Mouse (Mus musculus) hindbrain, postnatal 0 days (tissue): Measurements from ENCODE around the gene Ddah1. TPM values are rescaled to one million over a fixed set of nuclear protein-coding genes. Genes with fewer than 3 reads are reported as not detected.

Experiments used
- ATAC-seq: fragments of 200-750 bp; cut with Nextera tagmentation; 2 replicates; pipeline ENCODE4 v1.8.0; 2017; ENCODE audit warnings: mild to moderate bottlenecking, moderate TSS enrichment, moderate library complexity
- DNase-seq: peaks from one replicate; pipeline ENCODE4 v3.0.0-alpha.2; 2015; ENCODE audit warnings: low spot score
- H3K27ac ChIP-seq: fragments of 300-500 bp; sonication (generic); 2 replicates; pipeline ENCODE4 v1.5.1; 2014; ENCODE audit warnings: mild to moderate bottlenecking
- H3K27me3 ChIP-seq: fragments of 300-500 bp; sonication (generic); 2 replicates; pipeline ENCODE4 v1.6.1; 2014; ENCODE audit warnings: low read length, mixed read lengths; ENCODE audit not compliant: insufficient read depth
- H3K36me3 ChIP-seq: fragments of 300-500 bp; sonication (generic); 2 replicates; pipeline ENCODE4 v1.6.1; 2014; ENCODE audit warnings: low read length, mixed read lengths; ENCODE audit not compliant: insufficient read depth
- H3K4me1 ChIP-seq: fragments of 300-500 bp; sonication (generic); 2 replicates; pipeline ENCODE4 v1.6.1; 2014; ENCODE audit warnings: antibody characterized with exemption, low read length, mixed read lengths; ENCODE audit not compliant: insufficient read depth
- H3K4me2 ChIP-seq: fragments of 300-500 bp; sonication (generic); 2 replicates; pipeline ENCODE4 v1.6.1; 2014; ENCODE audit warnings: low read depth, mild to moderate bottlenecking, low read length, moderate library complexity, mixed read lengths
- H3K4me3 ChIP-seq: fragments of 300-500 bp; sonication (generic); 2 replicates; pipeline ENCODE4 v1.5.1; 2014; ENCODE audit warnings: low read length
- H3K9ac ChIP-seq: fragments of 300-500 bp; sonication (generic); replicated peaks from 2 replicates; pipeline ENCODE4 v1.6.1; 2014; ENCODE audit warnings: mild to moderate bottlenecking, low read length, moderate library complexity, mixed read lengths
- H3K9me3 ChIP-seq: fragments of 300-500 bp; sonication (generic); 2 replicates; pipeline ENCODE4 v1.6.1; 2016; ENCODE audit warnings: low read length, mixed read lengths
- CTCF ChIP-seq: IDR thresholded peaks from 2 replicates; pipeline ENCODE4 v1.5.1; 2016; ENCODE audit warnings: antibody characterized with exemption, control low read depth, low read depth
- WGBS: fragments of 180-500 bp; shearing (Covaris S2); extraction: QIAGEN DNeasy Blood & Tissue Kit; methylation state at CpG from one replicate; pipeline ENCODE4 v1.1.7; 2014; 5-methylcytosine and 5-hydroxymethylcytosine counted together
- polyA plus RNA-seq: library from polyadenylated mRNA; unstranded; fragments of >200 nt; fragmentation: Nextera tagmentation; extraction: Ambion mirVana; gene quantifications from 2 replicates; pipeline ENCODE4 v1.2.1, GENCODE M21; 2015
- total RNA-seq: library from RNA; depleted of rRNA; stranded (reverse); fragments of >200 nt; gene quantifications from 2 replicates; pipeline ENCODE4 v1.2.3, GENCODE M21; 2014

Gene Ddah1
- total and polyA plus RNA-seq, 2 experiments from 2014 or later: 125 to 170 TPM

DNA sequence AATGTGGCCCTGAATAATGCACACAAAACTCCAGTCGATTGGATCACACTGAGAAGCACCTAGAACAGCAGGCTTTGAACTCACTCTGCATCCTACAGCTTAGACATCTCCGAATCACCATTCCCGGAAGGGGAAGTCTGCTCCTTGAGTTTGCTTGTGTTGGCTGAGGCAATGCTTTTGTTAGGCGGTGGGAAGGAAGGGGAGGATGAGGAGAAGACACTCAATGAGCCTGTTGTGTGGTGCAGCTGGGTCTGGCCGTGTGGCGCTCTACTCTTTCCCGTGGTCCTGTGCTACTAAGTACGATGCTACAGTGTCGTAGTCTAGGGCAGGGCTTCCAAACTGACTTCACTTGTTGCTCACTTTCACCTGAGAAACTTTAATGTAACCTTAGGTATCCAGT is 28.8 kb downstream of the Ddah1 start:
- H3K27me3 ChIP-seq: no peaks in the 10 kb centered on the region
- no peak overlapping the region for H3K9ac ChIP-seq
- H3K4me3 ChIP-seq: no peak overlapping the region
- no peak for TF ChIP-seq CTCF
- 86% methylated on average over 9 of the region's 9 CpGs for WGBS
- H3K4me1 ChIP-seq: 0 out of 2 replicates have a peak, but pooled peaks cover 4% of the 10 kb centered on the region
- H3K27ac ChIP-seq: no peak overlapping the region
- ATAC-seq (no peak), DNase-seq (no peak)
- H3K36me3 ChIP-seq: no peaks in the 10 kb centered on the region
- no peaks in the 10 kb centered on the region for H3K9me3 ChIP-seq
- H3K4me2 ChIP-seq: no peak overlapping the region

DNA sequence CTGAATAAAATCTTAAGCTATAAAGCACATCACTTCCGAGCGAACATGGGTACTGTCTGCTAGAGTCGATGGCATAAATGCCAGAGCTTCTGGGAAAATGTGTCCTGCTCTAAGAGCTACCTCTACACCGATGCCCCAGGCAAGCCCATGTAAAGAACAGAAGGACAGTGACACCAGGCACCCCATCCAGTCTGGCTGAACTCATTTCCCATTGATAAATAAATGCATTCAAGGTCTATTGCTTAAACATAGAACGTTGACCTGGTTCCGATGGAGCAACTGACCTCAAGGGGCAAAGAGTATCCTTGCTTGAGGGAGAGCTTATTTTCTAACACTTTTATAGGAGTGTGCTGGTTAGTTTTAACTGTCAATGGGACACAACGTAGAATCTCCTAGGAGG is 30.6 kb downstream of the Ddah1 start:
- whole genome bisulfite sequencing: 93% methylated on average over 7 of the region's 7 CpGs
- Histone ChIP-seq H3K4me1 (0 out of 2 replicates have a peak, but pooled peaks cover 4% of the 10 kb centered on the region), H3K9me3 (no peaks in the 10 kb centered on the region), H3K36me3 (no peaks in the 10 kb centered on the region), H3K27me3 (no peaks in the 10 kb centered on the region), H3K27ac (no peak overlapping the region), H3K4me2 (no peak overlapping the region), H3K9ac (no peak overlapping the region), H3K4me3 (no peak overlapping the region)
- no peak for TF ChIP-seq CTCF
- ATAC-seq: no peak
- no peak for DNase-seq

DNA sequence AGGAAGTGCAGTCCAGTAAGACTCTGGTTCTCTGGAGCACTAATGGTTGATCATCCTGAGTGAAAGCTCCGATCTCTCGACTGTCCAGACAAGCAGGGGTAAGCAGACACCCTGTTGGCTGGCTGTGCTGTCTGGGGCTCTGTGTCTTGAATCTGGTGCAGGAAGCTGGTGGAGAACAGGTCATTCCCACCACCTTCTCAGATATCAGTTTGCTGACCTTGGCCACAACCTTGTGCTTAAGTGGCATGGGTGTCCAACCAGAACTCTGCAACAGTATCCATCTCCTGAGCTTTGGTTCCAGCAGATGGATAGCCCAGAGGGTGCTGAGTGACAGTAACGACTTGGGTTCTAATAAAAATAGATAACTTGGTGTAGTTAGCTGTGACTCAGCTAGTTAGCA is 31.8 kb downstream of the Ddah1 start:
- no peak for ATAC-seq
- Histone ChIP-seq H3K9ac (no peak overlapping the region), H3K9me3 (no peaks in the 10 kb centered on the region), H3K4me1 (0 out of 2 replicates have a peak, but pooled peaks cover 4% of the 10 kb centered on the region), H3K4me3 (no peak overlapping the region), H3K36me3 (no peaks in the 10 kb centered on the region), H3K27me3 (no peaks in the 10 kb centered on the region), H3K27ac (no peak overlapping the region), H3K4me2 (no peak overlapping the region)
- no peak for DNase-seq
- no peak for TF ChIP-seq CTCF
- WGBS: 85% methylated on average over 3 of the region's 3 CpGs

DNA sequence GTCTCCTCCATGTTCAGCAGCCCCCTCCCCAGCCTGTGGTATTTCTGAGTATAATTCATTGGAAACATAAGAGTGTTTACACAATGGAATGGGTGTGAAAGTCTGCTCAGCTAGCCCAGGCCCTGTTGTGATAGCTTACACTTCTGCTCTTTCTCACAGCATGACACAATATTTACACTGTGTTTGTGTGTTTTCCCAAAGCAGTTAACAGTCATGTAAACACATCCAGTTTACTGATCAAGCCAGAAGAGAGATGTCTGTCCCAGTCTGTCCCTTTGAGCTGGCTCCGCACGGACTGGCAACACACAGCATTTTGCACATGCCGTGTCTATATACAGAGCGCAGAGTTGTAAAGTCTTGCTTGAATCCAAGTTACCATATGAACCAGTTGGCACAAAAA is 32.2 kb downstream of the Ddah1 start:
- DNase-seq (peak; percentile 39), ATAC-seq (peak; percentile 45; the same call in 1 of the 2 replicates)

GRCm38 (mm10) chr3:145794355-145794754 is 35.9 kb downstream of the Ddah1 start:
- ATAC-seq: no peak

More for the DNA sequence above, 32.2 kb downstream of the Ddah1 start:
- no peak overlapping the region for H3K27ac ChIP-seq
- H3K4me3 ChIP-seq: no peak overlapping the region
- no peaks in the 10 kb centered on the region for H3K27me3 ChIP-seq
- 60% methylated on average over 4 of the region's 4 CpGs for whole genome bisulfite sequencing
- H3K9me3 ChIP-seq: no peaks in the 10 kb centered on the region
- H3K36me3 ChIP-seq: no peaks in the 10 kb centered on the region
- no peak overlapping the region for H3K4me2 ChIP-seq
- no peak overlapping the region for H3K9ac ChIP-seq
- no peak for TF ChIP-seq CTCF
- H3K4me1 ChIP-seq: 0 out of 2 replicates have a peak, but pooled peaks cover 4% of the 10 kb centered on the region

GRCm38 (mm10) chr3:145795896-145796295 is 37.4 kb downstream of the Ddah1 start:
- Histone ChIP-seq H3K4me1 (no peaks in the 10 kb centered on the region), H3K9ac (no peak overlapping the region), H3K27me3 (no peaks in the 10 kb centered on the region), H3K27ac (no peak overlapping the region), H3K4me3 (no peak overlapping the region), H3K36me3 (no peaks in the 10 kb centered on the region), H3K4me2 (no peak overlapping the region), H3K9me3 (no peaks in the 10 kb centered on the region)
- no peak for TF ChIP-seq CTCF
- DNase-seq: no peak
- no peak for ATAC-seq
- 84% methylated on average over 7 of the region's 7 CpGs for WGBS

More at GRCm38 (mm10) chr3:145794355-145794754, 35.9 kb downstream of the Ddah1 start:
- no peak for TF ChIP-seq CTCF
- Histone ChIP-seq H3K27ac (no peak overlapping the region), H3K9ac (no peak overlapping the region), H3K4me2 (no peak overlapping the region), H3K4me1 (0 out of 2 replicates have a peak, but pooled peaks cover 4% of the 10 kb centered on the region), H3K27me3 (no peaks in the 10 kb centered on the region), H3K9me3 (no peaks in the 10 kb centered on the region), H3K4me3 (no peak overlapping the region), H3K36me3 (no peaks in the 10 kb centered on the region)
- 91% methylated on average over 10 of the region's 10 CpGs for WGBS
- no peak for DNase-seq

DNA sequence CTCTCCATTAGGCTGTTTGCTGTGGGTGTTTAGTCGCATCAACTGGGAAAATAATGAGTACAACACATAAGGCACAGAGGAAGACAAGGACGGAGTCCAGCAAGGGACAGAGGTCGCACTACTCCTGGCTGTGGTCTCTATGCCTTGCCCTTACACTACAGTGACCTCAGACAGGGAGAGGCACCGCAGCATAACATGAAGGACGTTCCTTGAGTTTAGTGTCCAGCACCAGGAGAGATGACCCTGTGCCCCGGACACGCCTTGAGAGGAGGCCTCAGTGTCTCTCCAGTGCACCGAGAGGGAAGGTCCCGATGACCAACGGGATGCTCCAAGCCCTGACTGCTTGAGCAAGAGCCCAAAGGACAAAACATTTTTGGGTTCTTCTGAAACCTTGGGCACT is 39.6 kb downstream of the Ddah1 start:
- Histone ChIP-seq H3K9me3 (no peaks in the 10 kb centered on the region), H3K27me3 (no peaks in the 10 kb centered on the region), H3K36me3 (no peaks in the 10 kb centered on the region), H3K9ac (no peak overlapping the region), H3K27ac (no peak overlapping the region), H3K4me2 (no peak overlapping the region), H3K4me3 (no peak overlapping the region), H3K4me1 (no peaks in the 10 kb centered on the region)
- WGBS: 84% methylated on average over 10 of the region's 10 CpGs
- no peak for ATAC-seq
- no peak for DNase-seq
- no peak for TF ChIP-seq CTCF
